Mouse (Mus musculus) lung, embryonic 16.5 days (tissue): Measurements from ENCODE around the gene Gm20897. TPM values are rescaled to one million over a fixed set of nuclear protein-coding genes. Genes with fewer than 3 reads are reported as not detected.
"Not testable (repeated sequence)": the region's sequence is repeated elsewhere in the genome, so short reads cannot be mapped to it uniquely, and the experiment has no call there.

Experiments used
- ATAC-seq: fragments of 200-750 bp; cut with Nextera tagmentation; 2 replicates; pipeline ENCODE4 v1.8.0; 2017; ENCODE audit warnings: low read depth, mild to moderate bottlenecking, moderate library complexity
- H3K27ac ChIP-seq: fragments of 300-500 bp; sonication (generic); 2 replicates; pipeline ENCODE4 v1.5.1; 2014; ENCODE audit warnings: mild to moderate bottlenecking, control low read depth, low read length
- H3K27me3 ChIP-seq: fragments of 300-500 bp; sonication (generic); 2 replicates; pipeline ENCODE4 v1.6.1; 2014; ENCODE audit warnings: low read depth, low read length, mixed read lengths; ENCODE audit not compliant: control insufficient read depth, insufficient read depth
- H3K36me3 ChIP-seq: fragments of 300-500 bp; sonication (generic); 2 replicates; pipeline ENCODE4 v1.6.1; 2014; ENCODE audit warnings: low read length; ENCODE audit not compliant: control insufficient read depth, insufficient read depth
- H3K4me1 ChIP-seq: fragments of 300-500 bp; sonication (generic); replicated peaks from 2 replicates; pipeline ENCODE4 v1.6.1; 2014; ENCODE audit warnings: low read length, mixed read lengths; ENCODE audit not compliant: control insufficient read depth, insufficient read depth
- H3K4me2 ChIP-seq: fragments of 300-500 bp; sonication (generic); 2 replicates; pipeline ENCODE4 v1.6.1; 2014; ENCODE audit warnings: low read depth, low read length, control low read depth
- H3K4me3 ChIP-seq: fragments of 300-500 bp; sonication (generic); 2 replicates; pipeline ENCODE4 v1.5.1; 2014; ENCODE audit warnings: mild to moderate bottlenecking, low read length, control low read depth
- H3K9ac ChIP-seq: fragments of 300-500 bp; sonication (generic); 2 replicates; pipeline ENCODE4 v1.6.1; 2014; ENCODE audit warnings: low read length, control low read depth
- H3K9me3 ChIP-seq: fragments of 300-500 bp; sonication (generic); 2 replicates; pipeline ENCODE4 v1.6.1; 2016; ENCODE audit warnings: low read length; ENCODE audit not compliant: control insufficient read depth
- WGBS: fragments of 180-500 bp; shearing (Covaris S2); extraction: QIAGEN DNeasy Blood & Tissue Kit; methylation state at CpG from one replicate; pipeline ENCODE4 v1.1.7; 2014; 5-methylcytosine and 5-hydroxymethylcytosine counted together
- polyA plus RNA-seq: library from polyadenylated mRNA; unstranded; fragments of >200 nt; fragmentation: Nextera tagmentation; extraction: Ambion mirVana; gene quantifications from 2 replicates; pipeline ENCODE4 v1.2.1, GENCODE M21; 2015

Gm20897 gene
- not detected in 2 replicates for polyA plus RNA-seq

DNA sequence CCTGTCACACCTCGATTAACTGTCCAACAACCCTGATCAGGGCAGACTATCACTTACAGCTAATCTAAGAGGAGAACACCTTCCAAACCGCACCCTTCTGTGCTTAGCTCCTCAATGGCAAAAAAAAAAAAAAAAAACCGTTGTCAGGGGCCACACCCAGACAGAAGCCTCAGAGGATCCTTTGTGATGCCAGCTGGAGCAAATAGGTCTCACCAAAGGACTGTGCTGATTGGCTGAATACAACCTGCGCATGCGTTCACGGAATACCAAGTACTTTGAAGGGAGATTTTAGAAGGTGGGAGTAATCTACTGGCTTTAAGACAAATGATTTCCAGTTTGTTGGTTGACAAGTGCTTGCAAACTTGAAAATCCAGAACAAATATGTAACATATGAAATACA, at the start of gene Gm20897:
Gm20897 (minus strand) TSS at position 101 of the 400 bp plus-strand sequence.
- H3K9ac ChIP-seq, H3K4me3 ChIP-seq, ATAC-seq, H3K27ac ChIP-seq, H3K36me3 ChIP-seq, H3K4me2 ChIP-seq, H3K9me3 ChIP-seq, H3K27me3 ChIP-seq, H3K4me1 ChIP-seq: not testable (repeated sequence)
- whole genome bisulfite sequencing = 85% methylated on average over 5 of the region's 6 CpGs

Other genes starting within 250 kb of the Gm20897 start
- not detected in 2 replicates for gene Gm21732, start 73.5 kb upstream of the Gm20897 start, polyA plus RNA-seq